Mouse (Mus musculus): Measurements from ENCODE around the gene Tex30.
"Not testable (repeated sequence)": the region's sequence is repeated elsewhere in the genome, so short reads cannot be mapped to it uniquely, and the experiment has no call there.

Gene Tex30

GRCm38 (mm10) chr1:44102259-44102717 is at the start of gene Tex30:
Tex30 (minus strand) TSS chr1:44102441.
- DNase-seq (ENCODE audit: inconsistent ontology term) = peak; percentile 98

GRCm38 (mm10) chr1:44148706-44149105 is 46.5 kb upstream of the Tex30 start:
- peak; percentile 11 for DNase-seq (ENCODE audit: inconsistent ontology term)

DNA sequence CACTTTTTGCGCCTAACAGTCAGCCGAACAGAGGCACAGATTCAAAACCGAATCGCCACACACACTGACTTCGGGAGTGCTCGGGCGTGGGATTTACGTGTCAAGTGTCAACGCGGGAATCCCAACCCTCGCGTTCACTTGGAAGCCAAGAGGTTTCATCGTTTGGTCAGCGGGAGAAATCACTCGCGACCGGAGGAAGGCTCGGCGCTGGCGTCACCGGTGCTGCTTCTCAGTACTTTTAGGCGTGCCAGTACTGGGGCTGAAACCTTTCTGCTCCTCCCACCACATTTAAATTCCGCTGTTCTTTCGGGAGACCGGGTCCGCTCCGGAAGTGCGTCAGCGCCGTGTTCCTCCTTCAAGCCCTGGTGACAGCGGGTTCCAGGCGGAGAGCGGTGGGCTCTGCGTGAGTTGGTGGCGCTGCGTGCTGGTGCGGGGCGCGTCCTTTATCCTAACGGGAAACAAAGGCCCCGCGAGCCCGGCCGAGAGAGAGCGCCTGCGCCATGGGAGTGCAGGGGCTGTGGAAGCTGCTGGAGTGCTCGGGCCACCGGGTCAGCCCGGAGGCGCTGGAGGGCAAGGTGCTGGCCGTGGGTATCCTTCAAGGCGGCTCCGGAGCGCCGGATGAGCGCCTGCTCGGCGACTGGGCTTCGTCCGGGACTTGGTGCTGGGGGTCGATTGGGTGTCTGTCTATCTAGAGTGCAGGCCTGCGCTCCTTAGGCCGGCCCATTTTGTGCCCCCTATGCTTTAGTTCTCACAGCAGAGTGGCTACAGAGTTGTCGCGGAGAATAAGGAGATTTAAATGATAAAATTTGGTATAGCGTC is 45.5 kb upstream of the Tex30 start, which contains the start of gene Ercc5:
Gene Ercc5, plus strand, starts transcription at position 182 of the 819 bp plus-strand sequence.
- DNase-seq (ENCODE audit: inconsistent ontology term) = peak; percentile 94

DNA sequence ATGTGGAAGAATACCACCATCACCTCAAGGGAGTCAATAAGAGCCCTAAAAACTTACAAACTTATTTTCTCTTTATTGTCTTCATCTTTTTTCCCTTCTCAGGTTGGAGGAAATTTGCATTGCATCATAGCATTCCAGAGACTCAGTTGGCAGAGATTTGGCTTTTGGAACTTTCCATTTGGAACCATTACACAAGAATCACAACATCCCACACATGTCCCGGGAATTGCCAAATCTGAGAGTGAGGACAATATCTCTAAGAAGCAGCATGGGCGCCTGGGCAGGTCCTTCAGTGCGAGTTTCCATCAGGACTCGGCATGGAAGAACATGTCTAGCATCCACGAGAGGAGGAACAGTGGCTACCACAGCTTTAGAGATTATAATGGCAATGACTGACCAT is 40.5 kb upstream of the Tex30 start:
- DNase-seq (ENCODE audit: inconsistent ontology term) = no peak

GRCm38 (mm10) chr1:44140232-44140631 is 38.0 kb upstream of the Tex30 start:
- DNase-seq (ENCODE audit: inconsistent ontology term) = no peak

DNA sequence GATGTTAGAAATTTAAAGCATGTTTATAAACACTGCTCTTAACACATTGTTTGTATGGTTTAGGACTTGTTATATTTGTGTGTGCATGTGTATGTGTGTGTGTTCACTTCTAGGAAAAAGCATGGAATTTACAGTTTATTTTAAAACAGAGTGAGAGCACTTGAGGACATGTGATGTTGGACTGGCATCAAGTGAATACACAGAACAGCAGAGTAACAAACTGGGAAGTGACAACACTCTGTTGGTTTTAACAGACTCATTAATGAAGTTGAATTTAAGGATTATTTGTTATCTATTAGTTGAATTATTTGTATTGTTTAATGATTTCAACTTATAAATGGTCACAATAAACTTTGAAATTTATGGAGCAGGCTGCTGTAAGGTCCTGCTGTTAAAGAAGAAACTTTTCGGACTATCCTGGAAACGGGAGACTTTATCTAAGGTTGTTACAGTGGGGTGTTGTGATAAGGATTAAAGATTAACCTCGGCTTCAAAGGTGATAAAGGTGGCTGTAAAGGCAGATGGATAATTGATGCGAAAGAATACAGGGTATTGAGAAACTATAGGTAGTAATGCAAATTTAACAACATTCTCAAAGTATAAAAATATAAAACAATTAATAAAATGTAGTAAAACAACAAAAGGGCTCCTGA is 27.8 kb upstream of the Tex30 start:
- DNase-seq (ENCODE audit: inconsistent ontology term) = no peak

DNA sequence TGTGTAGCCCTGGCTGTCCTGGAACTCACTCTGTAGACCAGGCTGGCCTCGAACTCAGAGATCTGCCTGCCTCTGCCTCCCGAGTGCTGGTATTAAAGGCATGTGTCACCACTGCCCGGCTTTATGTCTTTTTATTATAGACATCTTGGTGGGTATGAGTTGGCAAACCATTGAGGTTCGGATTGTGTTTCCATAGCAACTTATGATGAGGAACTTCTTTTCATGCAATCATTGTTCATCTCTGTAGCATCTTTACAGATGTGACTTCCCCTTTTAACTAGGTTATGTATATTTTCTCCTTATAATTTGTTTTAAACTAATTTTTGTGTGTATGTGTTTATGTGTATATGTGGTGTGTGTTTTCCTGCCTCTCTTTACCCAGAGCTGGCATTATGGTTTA is 23.3 kb upstream of the Tex30 start:
- DNase-seq (ENCODE audit: inconsistent ontology term) = no peak

DNA sequence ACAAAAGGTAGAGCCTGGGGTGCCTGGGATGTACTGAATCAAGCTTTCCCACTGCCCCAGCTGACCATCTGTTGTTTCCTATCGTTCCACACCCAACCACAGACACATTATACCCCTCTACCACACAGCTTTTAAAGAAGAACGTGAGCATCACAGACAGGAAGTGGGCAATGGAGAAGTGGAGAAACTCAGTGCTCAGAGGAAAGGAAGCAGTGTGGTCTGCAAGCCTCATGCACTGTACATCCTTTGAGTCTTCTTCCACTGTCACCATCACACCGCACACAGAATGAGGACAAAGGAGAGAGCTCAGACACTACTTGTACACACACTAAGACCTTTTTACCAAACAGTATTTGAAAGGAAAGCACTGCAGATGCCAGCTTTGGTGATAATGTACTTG is 20.0 kb upstream of the Tex30 start:
- DNase-seq (ENCODE audit: inconsistent ontology term) = no peak

DNA sequence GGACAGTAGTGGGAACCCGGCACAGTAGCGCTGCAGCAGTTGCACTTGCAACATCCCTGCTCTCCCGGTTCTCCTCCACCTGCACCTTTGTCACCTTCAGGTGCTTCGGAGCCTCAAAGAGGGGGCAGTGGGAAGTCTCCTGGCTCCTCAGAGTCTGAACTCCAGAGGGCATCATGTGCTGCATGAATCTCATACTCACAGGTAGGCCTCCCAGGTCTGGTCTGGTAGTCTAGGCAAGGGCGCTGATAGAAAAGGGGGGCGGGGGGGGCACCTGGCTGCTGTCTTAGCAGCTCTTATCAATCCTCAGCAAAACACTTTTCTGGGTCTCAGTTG is 17.8 kb upstream of the Tex30 start:
- no peak for DNase-seq (ENCODE audit: inconsistent ontology term)

DNA sequence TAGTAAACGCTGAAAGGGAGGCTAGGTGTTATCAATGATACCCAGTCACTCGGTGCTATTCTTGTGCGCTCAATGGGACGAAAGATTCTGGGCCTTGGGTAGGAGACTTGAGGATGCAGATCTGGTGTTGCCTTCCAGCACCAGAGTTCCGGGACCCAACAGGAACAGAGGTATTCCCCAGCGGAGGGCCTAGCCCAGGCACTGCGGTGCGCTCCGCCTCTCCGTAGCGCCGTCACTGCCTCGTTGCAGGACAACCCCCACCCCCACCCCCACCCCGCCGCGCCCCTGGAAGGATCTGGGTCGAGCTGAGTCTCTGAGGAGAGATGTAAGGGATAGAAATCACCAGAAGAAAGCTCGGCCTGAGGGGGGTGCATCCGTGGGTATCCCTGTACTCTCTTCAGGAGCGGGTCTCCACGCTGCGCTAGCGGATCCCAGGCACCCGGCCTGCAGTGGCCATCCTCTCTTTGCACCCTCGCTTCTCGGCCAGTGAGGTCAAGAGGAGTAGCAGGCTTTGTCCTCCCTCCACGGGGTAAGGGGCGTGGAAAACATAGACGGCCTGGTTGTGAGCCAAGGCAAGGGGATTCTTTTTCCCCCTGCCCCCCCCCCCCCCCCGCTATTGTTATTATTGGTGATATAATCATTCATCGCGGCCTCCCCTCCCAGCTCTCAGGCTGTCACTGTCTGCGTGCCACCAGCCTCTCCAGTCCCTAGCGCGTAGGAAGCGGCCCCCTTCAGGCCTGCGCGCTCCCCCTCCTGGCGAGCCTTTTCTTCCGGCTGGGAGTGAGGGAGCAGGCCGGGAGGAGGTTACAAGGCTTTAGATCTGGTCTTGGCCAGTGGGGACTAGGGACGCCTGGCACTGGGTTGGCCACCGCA is 17.2 kb upstream of the Tex30 start:
- DNase-seq (ENCODE audit: inconsistent ontology term) = peak; percentile 91

DNA sequence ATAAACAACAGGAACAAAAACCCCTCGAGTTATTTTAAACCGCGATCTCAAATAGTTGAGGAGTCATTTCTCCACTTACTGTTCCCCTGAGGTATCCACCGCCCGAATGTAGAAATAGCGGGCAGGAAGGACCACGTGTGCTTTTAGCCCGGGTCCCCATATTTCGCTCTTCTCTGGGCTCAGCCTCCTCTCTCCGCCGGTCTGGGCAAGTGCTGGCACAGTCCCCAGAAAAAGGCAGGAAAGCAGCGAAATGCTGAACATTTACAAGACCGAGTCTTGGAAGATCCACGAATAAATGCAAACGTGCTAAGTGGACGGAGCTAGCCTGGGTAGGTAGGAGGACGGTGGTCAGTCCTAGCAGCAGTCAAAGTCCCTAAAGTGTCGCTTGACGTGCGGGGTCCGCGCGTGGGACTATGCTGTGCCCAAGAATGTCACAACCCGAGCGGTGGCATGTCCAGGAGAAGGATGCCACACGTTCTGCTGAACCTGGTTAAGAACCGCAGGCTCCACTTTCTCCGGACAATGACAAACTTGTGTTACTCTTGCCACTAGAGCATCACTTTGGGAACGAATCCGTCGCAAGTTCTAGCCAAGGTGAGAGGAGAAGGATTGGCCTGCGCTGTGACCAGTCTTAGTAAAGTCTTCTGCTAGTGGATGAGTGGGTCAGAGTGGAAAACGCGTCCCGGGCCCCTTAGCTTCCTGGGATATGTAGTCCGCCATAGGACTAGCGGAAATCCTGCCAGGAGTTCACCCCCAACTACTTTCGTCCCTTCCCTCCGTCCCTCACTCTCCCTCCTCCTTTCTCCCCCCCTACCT is 16.2 kb upstream of the Tex30 start, which contains the start of the genes Kdelc1 and Bivm:
Gene Kdelc1, minus strand, starts transcription at position 570 of the 816 bp plus-strand sequence.
Gene Bivm, plus strand, starts transcription at position 719 of the 816 bp plus-strand sequence.
- peak; percentile 95 for DNase-seq (ENCODE audit: inconsistent ontology term)

- no peak for DNase-seq (ENCODE audit: inconsistent ontology term)
Measured at GRCm38 (mm10) chr1:44117571-44117970, 15.3 kb upstream of the Tex30 start.

GRCm38 (mm10) chr1:44102939-44103338 is 698 bp upstream of the Tex30 start:
- no peak for DNase-seq (ENCODE audit: inconsistent ontology term)

GRCm38 (mm10) chr1:44101448-44102225 is 604 bp downstream of the Tex30 start:
- peak; percentile 56 for DNase-seq (ENCODE audit: inconsistent ontology term)

DNA sequence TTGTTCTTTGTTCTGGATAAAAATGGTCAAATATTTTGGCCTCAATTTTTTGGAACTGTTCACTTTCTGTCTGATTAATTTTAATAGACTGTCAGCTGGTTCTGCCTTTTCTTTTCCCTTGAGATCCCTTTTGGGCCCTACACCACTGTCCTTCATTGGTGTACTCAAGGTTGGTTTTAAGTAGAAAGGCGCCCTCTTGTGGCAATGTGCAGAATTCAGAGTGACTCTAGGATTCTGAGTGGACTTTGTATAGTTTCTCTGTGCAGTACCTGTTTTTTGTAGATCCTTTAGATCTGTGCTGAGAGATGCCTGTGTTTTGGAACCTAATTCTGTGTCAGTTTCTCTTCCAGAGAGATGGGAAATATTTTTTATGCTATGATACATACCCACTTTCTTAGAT is 37.6 kb downstream of the Tex30 start:
- peak; percentile 12 for DNase-seq (ENCODE audit: inconsistent ontology term)

- no peak for DNase-seq (ENCODE audit: inconsistent ontology term)
Measured at GRCm38 (mm10) chr1:44063439-44063838, 38.8 kb downstream of the Tex30 start.

- no peak for DNase-seq (ENCODE audit: inconsistent ontology term)
Measured at GRCm38 (mm10) chr1:44061836-44062235, 40.4 kb downstream of the Tex30 start, which contains the start of gene Gm8251. Gm8251 (minus strand) TSS chr1:44061936.

DNA sequence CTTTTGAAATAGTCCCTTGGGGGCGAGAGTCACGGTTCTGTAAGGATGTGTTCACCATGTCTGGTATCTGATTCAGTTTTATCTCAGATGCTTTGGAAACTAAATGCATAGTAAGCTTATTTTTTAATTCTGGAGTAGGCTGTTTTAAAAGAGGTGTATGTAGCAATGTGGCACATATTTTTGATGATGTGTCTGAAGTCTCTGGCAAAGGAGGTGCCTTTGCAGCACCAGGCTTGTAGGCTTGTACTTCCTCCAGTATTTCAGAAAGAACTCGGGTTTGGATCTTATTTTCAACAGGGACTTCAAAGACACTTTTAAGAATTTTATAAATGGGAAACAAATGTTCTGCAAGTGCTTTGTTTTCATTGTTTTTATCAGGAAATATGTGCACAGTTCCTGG is 44.4 kb downstream of the Tex30 start:
- no peak for DNase-seq (ENCODE audit: inconsistent ontology term)

DNA sequence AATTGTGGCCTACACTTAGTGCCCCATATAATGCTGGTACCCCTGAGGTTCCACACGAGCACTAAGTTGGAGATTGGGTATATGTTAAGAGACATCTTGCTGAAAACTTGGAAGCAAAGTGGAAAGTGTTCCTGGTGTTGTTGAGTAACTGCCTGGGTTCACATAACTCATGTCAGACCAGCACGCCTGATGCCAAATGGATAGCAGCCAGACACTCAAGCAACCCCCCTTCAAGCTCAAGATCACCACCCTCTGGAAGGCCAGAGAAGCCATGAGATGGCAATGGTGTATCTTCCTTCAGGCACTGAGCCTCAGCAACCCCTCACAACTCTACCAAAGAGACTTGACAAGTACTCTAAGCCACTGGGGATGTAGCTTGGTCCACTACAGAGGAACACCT is 55.7 kb downstream of the Tex30 start:
- DNase-seq (ENCODE audit: inconsistent ontology term) = no peak

- DNase-seq (ENCODE audit: inconsistent ontology term) = not testable (repeated sequence)
Measured at GRCm38 (mm10) chr1:44045689-44046088, 56.6 kb downstream of the Tex30 start.
